Mouse (Mus musculus) cerebellum, adult 18-20 months (tissue): ENCODE data around the gene Chil4.

ENCODE experiments used
- DNase-seq, 2 experiments: peaks; one replicate each; pipeline ENCODE4 v3.0.0; 2021

Gene Chil4

DNA sequence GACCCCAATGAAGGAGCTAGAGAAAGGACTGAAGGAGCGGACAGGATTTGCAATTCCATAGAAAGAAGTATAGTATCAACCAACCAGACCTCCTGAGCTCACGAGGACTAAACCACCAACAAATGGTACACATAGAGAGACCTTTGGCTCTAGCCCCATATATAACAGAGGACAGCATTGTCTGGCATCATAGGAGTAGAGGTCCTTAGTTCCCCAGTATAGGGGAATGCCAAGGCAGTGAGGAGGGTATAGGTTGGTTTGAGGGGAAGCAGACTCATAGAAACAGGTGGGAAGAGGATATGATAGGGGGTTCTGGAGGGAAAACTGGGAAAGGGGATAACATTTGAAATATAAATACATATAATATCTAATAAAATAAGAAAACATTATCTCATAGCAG is 64.9 kb downstream of the Chil4 start:
- DNase-seq = no peak
